Mouse (Mus musculus) kidney, adult 2 months (tissue): ENCODE measurements around the gene Kdm4d. TPM values are rescaled to one million over a fixed set of nuclear protein-coding genes. Genes with fewer than 3 reads are reported as not detected.
A peak's percentile ranks its signal among the peaks of the same experiment; 100 is the strongest.

Experiments used
- DNase-seq: peaks from one replicate; pipeline ENCODE4 v3.0.0; 2021
- H3K27ac ChIP-seq: fragments of 200-500 bp; 2 replicates; pipeline ENCODE4 v1.5.1; 2012; ENCODE audit warnings: low read depth, low read length, control low read depth, inconsistent platforms; ENCODE audit not compliant: insufficient read depth
- H3K27me3 ChIP-seq: fragments of 200-500 bp; replicated peaks from 2 replicates; pipeline ENCODE4 v1.6.1; 2012; ENCODE audit warnings: mild to moderate bottlenecking, moderate library complexity, low read length, inconsistent platforms; ENCODE audit not compliant: control insufficient read depth, insufficient read depth
- H3K36me3 ChIP-seq: fragments of 200-500 bp; 2 replicates; pipeline ENCODE4 v1.6.1; 2012; ENCODE audit warnings: mild to moderate bottlenecking, moderate library complexity, low read length, inconsistent platforms; ENCODE audit not compliant: control insufficient read depth, insufficient read depth
- H3K4me1 ChIP-seq: fragments of 200-500 bp; 2 replicates; pipeline ENCODE4 v1.6.1; 2011; ENCODE audit warnings: low read length; ENCODE audit not compliant: control insufficient read depth, insufficient read depth
- H3K4me3 ChIP-seq: fragments of 200-500 bp; 2 replicates; pipeline ENCODE4 v1.5.1; 2011; ENCODE audit warnings: mild to moderate bottlenecking, low read depth, low read length, control low read depth; ENCODE audit not compliant: insufficient read depth
- CTCF ChIP-seq: fragments of 200-500 bp; conservative IDR thresholded peaks from 2 replicates; pipeline ENCODE4 v1.5.1; 2011; ENCODE audit warnings: low read depth, mild to moderate bottlenecking, control low read depth, low read length, moderate library complexity, mixed read lengths; ENCODE audit not compliant: insufficient read depth, insufficient read length
- POLR2A ChIP-seq: fragments of 200-500 bp; IDR thresholded peaks from one replicate; pipeline ENCODE4 v1.6.1; 2011; ENCODE audit warnings: low read depth, low read length, control low read depth
- WGBS: fragments of 180-500 bp; shearing (Covaris S2); methylation state at CpG from one replicate; pipeline ENCODE4 v1.1.7; 2018; 5-methylcytosine and 5-hydroxymethylcytosine counted together
- polyA plus RNA-seq: library from polyadenylated mRNA; depleted of rRNA; stranded (reverse); fragments of >200 nt; gene quantifications from 2 replicates; pipeline ENCODE4 v1.2.3, GENCODE M21; 2012; rRNA removed

Gene Kdm4d
- polyA plus RNA-seq = 0.09 and 0.19 TPM in 2 replicates

DNA sequence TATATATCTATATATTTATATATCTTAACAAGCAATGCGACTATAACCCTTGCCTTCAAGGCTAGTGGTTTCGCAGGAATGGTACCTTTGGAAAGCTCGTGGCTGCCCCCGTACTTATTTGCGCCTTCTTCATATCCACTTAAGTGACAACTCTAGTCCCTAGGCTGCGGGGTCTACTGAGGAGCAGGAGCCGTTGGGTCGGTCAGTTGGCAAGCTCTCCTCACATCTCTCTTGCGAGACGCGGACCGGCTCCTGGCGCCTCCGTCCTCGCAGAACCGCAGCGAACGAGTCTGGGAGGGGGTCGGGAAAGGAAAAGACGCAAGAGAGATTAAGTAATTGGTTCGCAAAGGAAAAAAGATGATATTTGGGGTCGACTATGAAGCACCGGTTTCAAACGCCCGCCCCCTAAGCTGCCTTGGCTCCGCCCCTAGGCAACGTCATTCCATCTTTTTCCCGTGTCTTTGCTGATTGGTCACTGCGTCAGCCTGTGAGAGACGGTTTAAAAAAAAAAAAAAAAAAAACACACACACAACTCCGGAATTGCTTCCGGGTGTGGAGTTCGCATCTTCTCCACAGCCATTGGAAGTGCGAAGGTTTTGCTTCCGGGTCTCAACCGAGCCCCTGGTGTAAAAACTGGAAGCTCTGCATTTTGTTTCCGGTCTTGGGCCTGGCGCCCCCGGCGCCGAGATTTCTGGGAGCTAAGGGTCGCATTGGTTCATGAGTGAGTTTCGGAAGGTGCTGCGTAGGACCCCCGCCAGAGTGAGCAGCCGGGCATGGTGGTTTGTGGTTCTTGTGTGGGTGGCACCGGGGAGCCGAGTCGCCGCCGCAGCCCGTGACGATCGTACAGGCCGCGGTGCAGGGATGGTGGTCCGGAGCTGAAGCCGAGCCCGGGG is at the start of gene Kdm4d, which contains the start of gene Cwc15:
Gene Kdm4d (minus strand): TSS at position 460 of the 893 bp plus-strand sequence.
Gene Cwc15 (plus strand): TSS at position 595 of the 893 bp plus-strand sequence.
- Histone ChIP-seq H3K36me3 (peaks cover 1% of the 10 kb centered on the region; the same call in 1 of the 2 replicates), H3K27me3 (no peaks in the 10 kb centered on the region), H3K4me3 (peak within 1 kb of the TSS; percentile 99), H3K4me1 (no peaks in the 10 kb centered on the region), H3K27ac (peak within 1 kb of the TSS; percentile 8; the same call in 1 of the 2 replicates)
- WGBS = under 1% methylated on average over 59 of the region's 59 CpGs
- TF ChIP-seq CTCF (no peak), POLR2A (no peak)
- DNase-seq = peak; percentile 98

DNA sequence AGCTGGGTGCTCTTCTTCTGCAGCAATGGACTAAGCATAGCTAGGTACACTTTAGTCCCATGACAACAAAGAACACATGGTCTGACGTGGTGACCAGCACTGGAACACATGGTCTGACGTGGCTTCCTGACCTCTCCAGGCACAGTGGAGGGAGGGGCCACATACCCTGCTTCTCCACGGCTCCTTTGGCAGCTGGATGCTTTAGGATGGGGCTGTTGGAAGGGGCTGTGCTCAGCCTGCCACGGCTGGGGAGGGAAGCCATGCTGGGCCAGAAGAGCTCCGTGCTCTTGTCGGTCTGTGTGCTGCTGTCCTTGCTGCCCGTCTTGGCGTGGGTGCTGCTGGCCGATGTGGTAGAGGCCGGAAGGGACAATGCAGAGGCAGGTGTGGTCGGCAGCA is 48.1 kb upstream of the Kdm4d start:
- WGBS = 68% methylated on average over 11 of the region's 11 CpGs
- Histone ChIP-seq H3K36me3 (no peaks in the 10 kb centered on the region), H3K27ac (no peak overlapping the region), H3K27me3 (no peaks in the 10 kb centered on the region), H3K4me3 (no peak overlapping the region), H3K4me1 (no peaks in the 10 kb centered on the region)
- no peak for DNase-seq
- TF ChIP-seq POLR2A (no peak), CTCF (no peak)

DNA sequence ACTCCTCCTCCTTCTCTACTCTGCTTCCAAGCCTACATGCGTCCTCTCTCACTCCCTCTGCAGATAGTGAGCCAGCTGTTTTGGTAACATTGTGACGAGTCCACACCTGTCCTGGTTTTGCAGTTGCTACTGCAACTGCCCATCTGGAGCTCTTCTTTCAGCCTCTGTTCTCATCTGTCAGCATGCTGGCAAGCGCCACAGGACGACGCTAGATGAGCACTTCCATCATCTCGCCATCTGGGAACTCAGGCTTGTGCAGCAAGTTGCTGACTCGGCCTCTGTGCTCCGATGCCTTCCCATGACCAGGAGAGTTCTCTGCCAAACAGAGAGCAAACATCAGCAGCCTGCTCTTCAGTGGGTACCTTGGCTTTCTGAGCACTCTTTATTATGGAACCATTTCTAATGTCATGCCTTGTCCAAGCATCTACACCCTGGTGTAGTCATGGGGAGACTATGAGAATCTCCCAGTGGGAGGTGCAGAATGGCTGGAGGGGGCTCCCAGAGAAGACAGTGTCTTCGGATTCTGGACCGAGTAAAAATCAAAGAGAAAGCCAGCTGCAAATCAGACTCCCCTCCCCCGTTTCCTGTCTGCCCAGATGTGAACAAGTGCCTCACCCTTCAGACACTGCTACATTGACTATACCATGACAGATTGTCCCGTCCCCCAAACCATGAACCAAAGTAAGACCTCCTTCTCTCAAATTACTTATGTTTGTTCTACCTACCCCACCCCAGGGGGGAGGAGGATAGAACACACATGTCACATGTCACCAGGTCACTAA is 47.5 kb upstream of the Kdm4d start:
- WGBS = 58% methylated on average over 12 of the region's 12 CpGs
- DNase-seq = no peak

DNA sequence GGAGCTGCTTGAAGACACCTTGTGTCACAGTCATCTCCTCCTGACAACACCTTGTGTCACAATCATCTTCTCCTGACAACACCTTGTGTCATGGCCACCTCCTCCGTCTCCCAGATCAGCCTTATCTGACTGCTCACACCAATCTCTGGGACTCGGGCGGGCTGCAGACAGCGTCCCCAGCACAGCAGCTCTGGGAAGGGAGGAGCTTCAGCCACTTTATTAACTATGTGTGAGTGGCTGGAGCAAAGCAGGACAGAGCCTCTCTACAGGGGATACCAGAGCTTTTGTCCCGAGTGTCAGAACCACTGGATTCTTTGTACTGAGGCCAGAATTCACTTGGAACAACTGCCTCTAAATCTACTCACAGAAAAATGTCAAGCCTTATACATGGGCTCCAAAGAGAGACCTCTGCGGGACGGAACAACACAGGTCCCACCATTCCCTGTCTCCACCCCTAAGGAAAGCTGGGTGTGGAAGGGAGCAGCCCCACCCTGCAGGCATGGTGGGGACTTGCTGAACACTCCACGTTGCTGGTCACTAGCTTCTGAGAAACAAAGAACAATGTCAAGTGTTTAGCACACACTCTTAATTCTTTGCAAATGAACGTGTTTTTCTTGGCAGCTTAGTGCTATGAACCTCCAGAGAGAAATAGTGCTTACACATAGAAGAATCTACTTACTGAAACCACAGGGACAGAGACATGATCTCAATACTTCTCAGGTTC is 43.9 kb upstream of the Kdm4d start:
- H3K27ac ChIP-seq = no peak overlapping the region
- DNase-seq = no peak
- H3K4me3 ChIP-seq = no peak overlapping the region
- H3K27me3 ChIP-seq = no peaks in the 10 kb centered on the region
- TF ChIP-seq POLR2A (no peak), CTCF (no peak)
- H3K4me1 ChIP-seq = no peaks in the 10 kb centered on the region
- no peaks in the 10 kb centered on the region for H3K36me3 ChIP-seq
- WGBS = 67% methylated on average over 9 of the region's 9 CpGs

More for the DNA sequence above, 47.5 kb upstream of the Kdm4d start:
- Histone ChIP-seq H3K27me3 (no peaks in the 10 kb centered on the region), H3K36me3 (no peaks in the 10 kb centered on the region), H3K27ac (no peak overlapping the region), H3K4me1 (no peaks in the 10 kb centered on the region), H3K4me3 (no peak overlapping the region)
- TF ChIP-seq POLR2A (no peak), CTCF (no peak)

DNA sequence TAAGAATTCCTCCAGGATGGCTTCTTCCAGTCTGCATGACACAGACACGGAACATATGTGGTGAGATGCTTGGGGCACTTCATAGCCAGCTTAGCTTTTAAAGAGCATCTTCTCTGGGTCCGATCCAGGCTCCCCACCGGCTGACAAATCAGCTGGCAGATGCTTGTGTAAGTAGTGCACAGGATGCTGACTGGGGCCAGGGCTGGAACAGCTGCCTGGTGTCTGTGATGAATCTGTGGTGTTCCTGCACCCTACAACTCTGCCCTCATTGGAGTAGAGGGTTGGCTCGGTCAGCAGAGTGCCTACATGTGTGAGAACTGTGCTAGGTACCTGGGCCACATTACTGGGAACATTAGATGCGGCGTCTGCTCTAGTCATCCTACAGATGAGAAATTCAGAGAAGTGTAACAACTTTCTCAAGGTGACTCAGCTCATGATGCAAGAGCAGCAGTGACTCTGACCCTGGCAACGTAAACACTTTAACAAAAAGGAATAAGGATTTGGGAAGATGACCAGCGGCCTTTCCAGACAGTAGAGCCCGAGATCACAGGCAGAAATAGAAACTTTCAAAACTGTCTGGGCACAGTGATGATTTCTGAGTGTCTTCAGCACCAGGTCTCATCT is 34.7 kb upstream of the Kdm4d start:
- Histone ChIP-seq H3K36me3 (no peaks in the 10 kb centered on the region), H3K27me3 (no peaks in the 10 kb centered on the region), H3K4me1 (no peaks in the 10 kb centered on the region), H3K27ac (no peak overlapping the region), H3K4me3 (no peak overlapping the region)
- TF ChIP-seq POLR2A = no peak
- no peak for TF ChIP-seq CTCF
- 86% methylated on average over 9 of the region's 9 CpGs for WGBS
- no peak for DNase-seq

GRCm38 (mm10) chr9:14533659-14534058 is 33.4 kb upstream of the Kdm4d start:
- Histone ChIP-seq H3K27ac (no peak overlapping the region), H3K36me3 (no peaks in the 10 kb centered on the region), H3K27me3 (no peaks in the 10 kb centered on the region), H3K4me1 (no peaks in the 10 kb centered on the region), H3K4me3 (no peak overlapping the region)
- DNase-seq = no peak
- 85% methylated on average over 2 of the region's 2 CpGs for whole genome bisulfite sequencing
- TF ChIP-seq POLR2A = no peak

DNA sequence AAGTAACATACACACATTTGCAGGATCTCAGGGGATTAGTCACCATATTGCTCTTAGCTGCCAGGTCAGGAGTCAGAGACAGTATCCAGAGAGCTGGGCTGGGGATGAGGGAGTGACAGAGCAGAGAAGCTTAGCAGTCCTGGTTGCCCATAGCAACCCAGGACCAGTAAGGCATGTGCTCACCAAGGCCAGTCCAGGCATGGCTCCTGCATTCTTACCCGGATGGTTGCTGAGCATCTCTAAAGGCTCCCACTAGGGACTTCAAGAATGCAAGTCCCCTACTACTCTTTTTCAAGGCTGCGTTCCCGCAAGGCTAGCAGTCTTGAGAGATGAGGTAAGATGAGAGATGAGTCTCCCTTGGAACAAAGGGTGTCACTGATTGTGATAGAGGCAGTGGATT is 32.0 kb upstream of the Kdm4d start:
- Histone ChIP-seq H3K4me3 (no peak overlapping the region), H3K27ac (no peak overlapping the region), H3K4me1 (no peaks in the 10 kb centered on the region), H3K36me3 (no peaks in the 10 kb centered on the region), H3K27me3 (no peaks in the 10 kb centered on the region)
- WGBS = 71% methylated on average over 3 of the region's 3 CpGs
- no peak for DNase-seq
- TF ChIP-seq POLR2A (no peak), CTCF (no peak)
